Mouse (Mus musculus): ENCODE data around the gene Cluh. TPM values are rescaled to one million over a fixed set of nuclear protein-coding genes. Genes with fewer than 3 reads are reported as not detected.

Cluh gene
- polyA plus RNA-seq, 1 experiment: 67.4 TPM

GRCm38 (mm10) chr11:74699505-74699904, 50.2 kb downstream of the Cluh start:
- no peaks in the 10 kb centered on the region for H3K4me1 ChIP-seq (ENCODE audit: control insufficient read depth, insufficient read depth, low read length)
- no peak overlapping the region for H3K27ac ChIP-seq (ENCODE audit: insufficient read depth, low read length)
- TF ChIP-seq POLR2A (IDR thresholded peaks at IDR 0.05; ENCODE audit: borderline replicate concordance, insufficient read depth, low read length) (no peak), CTCF (IDR thresholded peaks at IDR 0.05; ENCODE audit: borderline replicate concordance, insufficient read depth, low read depth, low read length) (no peak)
- H3K27me3 ChIP-seq (ENCODE audit: control insufficient read depth, insufficient read depth, low read length): no peaks in the 10 kb centered on the region
- H3K4me3 ChIP-seq (replicated peaks; ENCODE audit: insufficient read depth, low read depth, low read length): no peak overlapping the region
- 75% methylated on average over 2 of the region's 2 CpGs for WGBS
- no peak for DNase-seq

GRCm38 (mm10) chr11:74704068-74704467, 54.8 kb downstream of the Cluh start:
- no peak for DNase-seq
- Histone ChIP-seq H3K4me1 (ENCODE audit: control insufficient read depth, insufficient read depth, low read length) (peaks cover 3% of the 10 kb centered on the region; the same call in 1 of the 2 replicates), H3K27me3 (ENCODE audit: control insufficient read depth, insufficient read depth, low read length) (no peaks in the 10 kb centered on the region), H3K27ac (ENCODE audit: insufficient read depth, low read length) (no peak overlapping the region), H3K4me3 (replicated peaks; ENCODE audit: insufficient read depth, low read depth, low read length) (no peak overlapping the region)
- no peak for TF ChIP-seq CTCF (IDR thresholded peaks at IDR 0.05; ENCODE audit: borderline replicate concordance, insufficient read depth, low read depth, low read length)
- no peak for TF ChIP-seq POLR2A (IDR thresholded peaks at IDR 0.05; ENCODE audit: borderline replicate concordance, insufficient read depth, low read length)
- WGBS: 74% methylated on average over 2 of the region's 2 CpGs

GRCm38 (mm10) chr11:74708781-74709180, 59.5 kb downstream of the Cluh start:
- DNase-seq: no peak
- Histone ChIP-seq H3K4me1 (ENCODE audit: control insufficient read depth, insufficient read depth, low read length) (peaks cover 3% of the 10 kb centered on the region; the same call in 1 of the 2 replicates), H3K27ac (ENCODE audit: insufficient read depth, low read length) (no peak overlapping the region), H3K4me3 (replicated peaks; ENCODE audit: insufficient read depth, low read depth, low read length) (no peak overlapping the region), H3K27me3 (ENCODE audit: control insufficient read depth, insufficient read depth, low read length) (no peaks in the 10 kb centered on the region)
- 66% methylated on average over 1 of the region's 1 CpGs for WGBS
- TF ChIP-seq POLR2A (IDR thresholded peaks at IDR 0.05; ENCODE audit: borderline replicate concordance, insufficient read depth, low read length): no peak
- TF ChIP-seq CTCF (IDR thresholded peaks at IDR 0.05; ENCODE audit: borderline replicate concordance, insufficient read depth, low read depth, low read length): no peak

DNA sequence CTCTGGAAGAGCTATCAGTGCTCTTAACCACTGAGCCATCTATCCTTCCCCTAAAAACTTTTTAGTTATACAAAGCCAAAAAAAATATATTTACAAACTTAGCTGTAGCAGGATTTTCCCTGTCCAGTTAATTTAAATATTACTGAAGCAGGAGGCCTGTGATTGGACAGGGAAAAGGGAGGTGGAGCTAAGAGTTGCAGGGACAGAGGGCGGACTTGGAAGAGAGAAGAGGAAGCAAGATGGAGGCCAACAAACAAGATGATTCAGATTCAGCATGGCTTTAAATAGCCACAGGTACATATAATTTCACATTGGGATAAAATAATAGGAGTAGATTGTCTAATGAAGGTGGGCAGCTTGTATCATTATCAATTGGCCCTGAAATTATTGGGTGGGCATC, 61.4 kb downstream of the Cluh start:
- no peak for DNase-seq
- WGBS: 86% methylated on average over 1 of the region's 1 CpGs
- TF ChIP-seq CTCF (IDR thresholded peaks at IDR 0.05; ENCODE audit: borderline replicate concordance, insufficient read depth, low read depth, low read length): no peak
- no peak for TF ChIP-seq POLR2A (IDR thresholded peaks at IDR 0.05; ENCODE audit: borderline replicate concordance, insufficient read depth, low read length)
- Histone ChIP-seq H3K4me1 (ENCODE audit: control insufficient read depth, insufficient read depth, low read length) (peaks cover 3% of the 10 kb centered on the region; the same call in 1 of the 2 replicates), H3K27ac (ENCODE audit: insufficient read depth, low read length) (no peak overlapping the region), H3K27me3 (ENCODE audit: control insufficient read depth, insufficient read depth, low read length) (no peaks in the 10 kb centered on the region), H3K4me3 (replicated peaks; ENCODE audit: insufficient read depth, low read depth, low read length) (no peak overlapping the region)

DNA sequence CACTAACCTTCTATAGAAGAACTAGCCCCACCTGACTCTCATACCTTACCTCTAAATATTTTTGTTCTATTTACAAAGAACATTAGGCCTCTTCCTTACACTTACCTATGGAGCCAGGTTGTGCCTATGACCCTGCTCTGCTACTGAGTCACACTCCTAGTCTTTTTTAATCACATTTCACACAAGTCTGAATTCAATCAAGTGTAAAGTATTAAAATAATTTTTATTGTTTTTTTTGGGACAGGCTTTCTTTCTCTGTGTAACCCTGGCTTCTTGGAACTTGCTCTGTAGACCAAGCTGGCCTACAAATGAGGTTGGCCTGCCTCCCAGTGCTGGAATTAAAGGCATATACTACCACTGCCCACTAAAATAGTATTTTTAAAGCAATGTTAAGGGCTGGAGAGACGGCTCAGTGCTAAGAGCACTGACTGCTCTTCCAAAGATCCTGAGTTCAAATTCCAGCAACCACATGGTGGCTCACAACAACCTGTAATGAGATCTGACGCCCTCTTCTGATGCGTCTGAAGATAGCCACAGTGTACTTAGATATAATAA, 66.8 kb downstream of the Cluh start:
- TF ChIP-seq POLR2A (IDR thresholded peaks at IDR 0.05; ENCODE audit: borderline replicate concordance, insufficient read depth, low read length) (no peak), CTCF (IDR thresholded peaks at IDR 0.05; ENCODE audit: borderline replicate concordance, insufficient read depth, low read depth, low read length) (no peak)
- peak; percentile 39 to 58 for DNase-seq
- Histone ChIP-seq H3K4me3 (replicated peaks; ENCODE audit: insufficient read depth, low read depth, low read length) (no peak overlapping the region), H3K4me1 (ENCODE audit: control insufficient read depth, insufficient read depth, low read length) (peaks cover 2% of the 10 kb centered on the region; the same call in 1 of the 2 replicates), H3K27ac (ENCODE audit: insufficient read depth, low read length) (no peak overlapping the region), H3K27me3 (ENCODE audit: control insufficient read depth, insufficient read depth, low read length) (no peaks in the 10 kb centered on the region)
- WGBS: 7% methylated on average over 3 of the region's 3 CpGs

Other genes with a start within 250 kb of the Cluh start
- gene Rap1gap2, start 38.6 kb upstream of the Cluh start, polyA plus RNA-seq (2012; rRNA removed): 67.5 and 71.0 TPM in 2 replicates
- gene Ccdc92b, start 29.9 kb upstream of the Cluh start, polyA plus RNA-seq (2012; rRNA removed): 21.8 and 22.7 TPM in 2 replicates
- gene Pafah1b1, start 75.2 kb downstream of the Cluh start, polyA plus RNA-seq (2012; rRNA removed): 185 and 190 TPM in 2 replicates
- 17.6 and 18.5 TPM in 2 replicates for gene Mettl16, start 121.3 kb downstream of the Cluh start, polyA plus RNA-seq (2012; rRNA removed)
- gene Mnt, start 181.4 kb downstream of the Cluh start, polyA plus RNA-seq (2012; rRNA removed): 17.9 and 18.0 TPM in 2 replicates
- gene Sgsm2, start 247.6 kb downstream of the Cluh start, polyA plus RNA-seq (2012; rRNA removed): 29.0 and 30.7 TPM in 2 replicates
- gene Tsr1, start 248.6 kb downstream of the Cluh start, polyA plus RNA-seq (2012; rRNA removed): 16.1 and 17.4 TPM in 2 replicates